In genomic region chr6:50489380-50489779, GRCm38 (mm10) we compare ENCODE assay signal across 13 mouse cellular contexts.
"Had no signal": no experiment of that assay in that cellular context is flagged by ENCODE, and none has a peak within 500 bp of the region (broad histone marks: within the 10 kb centered on the region; RNA-seq: fewer than 3 reads in every experiment).

No protein-coding gene starts in this region.

- DNase-seq: kidney, adult 9 months; kidney, postnatal 36 days; layer of hippocampus, adult 9-11 months; layer of hippocampus, postnatal 36 days; lung, postnatal 14 days; spleen, adult 18-20 months; thymus, adult 18-20 months; thymus, postnatal 14 days had no signal

- H3K27me3 ChIP-seq: limb, embryonic 15.5 days; lung, embryonic 15.5 days had no signal

- H3K4me2 ChIP-seq: limb, embryonic 15.5 days; liver, embryonic 12.5 days; lung, embryonic 15.5 days had no signal

- H3K36me3 ChIP-seq: limb, embryonic 15.5 days; liver, embryonic 12.5 days; lung, embryonic 15.5 days had no signal

- H3K4me1 ChIP-seq: limb, embryonic 15.5 days; liver, embryonic 12.5 days had no signal

- H3K9ac ChIP-seq: limb, embryonic 15.5 days; liver, embryonic 12.5 days; lung, embryonic 15.5 days had no signal

- H3K27ac ChIP-seq: kidney, postnatal 0 days; limb, embryonic 15.5 days; liver, embryonic 12.5 days; lung, embryonic 15.5 days; macrophage had no signal

- H3K4me3 ChIP-seq: limb, embryonic 15.5 days; liver, embryonic 12.5 days; lung, embryonic 15.5 days had no signal

- ATAC-seq: liver, embryonic 12.5 days had no signal

- H3K9me3 ChIP-seq: limb, embryonic 15.5 days; liver, embryonic 12.5 days; lung, embryonic 15.5 days had no signal
